8 mouse cellular contexts compared by ENCODE assay signal in genomic region chr9:65140936-65141305, GRCm38 (mm10). TPM values are rescaled to one million over a fixed set of nuclear protein-coding genes. Genes with fewer than 3 reads are reported as not detected.
DNase-seq lines count a peak whose midpoint lies in the region; ATAC-seq and TF ChIP-seq lines count a peak whose summit lies in the region.

Gene Igdcc3, plus strand, starts transcription at chr9:65141189.

- 1% methylated on average over 45 of the region's 48 CpGs for WGBS in lung, adult 2 months
- WGBS in forebrain, postnatal 0 days = 9% methylated on average over 45 of the region's 48 CpGs
- under 1% methylated on average over 43 of the region's 48 CpGs for WGBS in midbrain, embryonic 10.5 days

- H3K9me3 ChIP-seq in forebrain, postnatal 0 days (ENCODE audit: low read length) = no peaks in the 10 kb centered on the region
- H3K9me3 ChIP-seq in midbrain, embryonic 10.5 days (replicated peaks) = no peaks in the 10 kb centered on the region

- ATAC-seq in forebrain, postnatal 0 days = peak; percentile 83

- peak within 1 kb of the TSS; percentile 94 for H3K4me2 ChIP-seq in forebrain, postnatal 0 days (ENCODE audit: low read depth)

- DNase-seq in lung, adult 2 months = peak; percentile 24
- DNase-seq in lung, postnatal 25 days (ENCODE audit: low spot score) = no peak
- peak; percentile 41 for DNase-seq in brain, adult 2 months (ENCODE audit: low read depth, low spot score)
- DNase-seq in forebrain, postnatal 0 days = peak; percentile 68
- peak; percentile 80 for DNase-seq in kidney, postnatal 10 days
- peak; percentile 91 for DNase-seq in midbrain, embryonic 10.5 days (ENCODE audit: low spot score)
- DNase-seq in testis, postnatal 10 days (ENCODE audit: low spot score) = peak; percentile 67
- DNase-seq in cerebellum, adult 9-10 months = no peak

- no peaks in the 10 kb centered on the region for H3K36me3 ChIP-seq in forebrain, postnatal 0 days (ENCODE audit: insufficient read depth)
- peaks cover 39% of the 10 kb centered on the region for H3K36me3 ChIP-seq in midbrain, embryonic 10.5 days

- H3K4me3 ChIP-seq in lung, adult 2 months (replicated peaks; ENCODE audit: extremely low read depth, low read depth, low read length) = peak within 1 kb of the TSS; percentile 49
- H3K4me3 ChIP-seq in forebrain, postnatal 0 days (ENCODE audit: low read depth, low read length) = peak within 1 kb of the TSS; percentile 76
- H3K4me3 ChIP-seq in midbrain, embryonic 10.5 days = peak within 1 kb of the TSS; percentile 100

- peak within 1 kb of the TSS; percentile 91 for H3K27ac ChIP-seq in forebrain, postnatal 0 days (ENCODE audit: low read depth, low read length)
- peak within 1 kb of the TSS; percentile 100 for H3K27ac ChIP-seq in midbrain, embryonic 10.5 days (replicated peaks)

- no peaks in the 10 kb centered on the region for H3K27me3 ChIP-seq in forebrain, postnatal 0 days (ENCODE audit: insufficient read depth, low read length)
- peaks cover 24% of the 10 kb centered on the region for H3K27me3 ChIP-seq in midbrain, embryonic 10.5 days (ENCODE audit: low read depth, poor library complexity, severe bottlenecking)

- no peak for TF ChIP-seq POLR2A in lung, adult 2 months (IDR thresholded peaks at IDR 0.05; ENCODE audit: borderline replicate concordance, extremely low read depth, low read depth, low read length)

- peak within 1 kb of the TSS; percentile 85 for H3K9ac ChIP-seq in forebrain, postnatal 0 days

- peaks cover 6% of the 10 kb centered on the region for H3K4me1 ChIP-seq in lung, adult 2 months (ENCODE audit: control insufficient read depth, insufficient read depth, low read length)
- H3K4me1 ChIP-seq in forebrain, postnatal 0 days (ENCODE audit: insufficient read depth) = peaks cover 9% of the 10 kb centered on the region; the same call in 1 of the 2 replicates
- H3K4me1 ChIP-seq in midbrain, embryonic 10.5 days = peaks cover 93% of the 10 kb centered on the region

- no peak for TF ChIP-seq CTCF in lung, adult 2 months (IDR thresholded peaks at IDR 0.05; ENCODE audit: insufficient read depth, low read length)
- no peak for TF ChIP-seq CTCF in forebrain, postnatal 0 days (IDR thresholded peaks at IDR 0.05; ENCODE audit: low read depth)

RNA-seq across cellular contexts. Expression of gene Igdcc3, which starts in this region (rescaled TPM):
- polyA plus RNA-seq in lung, adult 2 months (2012; rRNA removed) = 0.11 and 0.13 TPM in 2 replicates
- total RNA-seq in forebrain, postnatal 0 days (2014; rRNA removed) = 2.7 and 3.0 TPM in 2 replicates
- 2.6 and 4.2 TPM in 2 replicates for polyA plus RNA-seq in forebrain, postnatal 0 days (2015; fragmentation: Nextera tagmentation; extraction: Ambion mirVana)
- polyA plus RNA-seq in midbrain, embryonic 10.5 days (2016; fragmentation: Nextera tagmentation; extraction: Ambion mirVana) = 334 and 450 TPM in 2 replicates

Comparison
In these comparisons a context has a peak if more than half of its experiments do, and no peak if none do; other contexts are left out.
1. RNA of gene Igdcc3 (polyA plus RNA-seq): 334 to 450 TPM in midbrain, embryonic 10.5 days; 2.6 to 4.2 TPM in forebrain, postnatal 0 days and 0.11 to 0.13 TPM in lung, adult 2 months; every median in the first group is over 10 times any median in the second.
2. Peak in DNase-seq and H3K4me3 ChIP-seq in lung, adult 2 months; RNA of the gene not detected or under 1 TPM.
3. DNase-seq: peak in brain, adult 2 months (single experiment), forebrain, postnatal 0 days (single experiment), kidney, postnatal 10 days (single experiment), midbrain, embryonic 10.5 days (single experiment) and testis, postnatal 10 days (single experiment); none in lung, postnatal 25 days (single experiment) and cerebellum, adult 9-10 months (single experiment).
4. H3K4me3 ChIP-seq: peak in every context shown above with its lines; median percentile 100 in midbrain, embryonic 10.5 days; 76 in forebrain, postnatal 0 days; 49 in lung, adult 2 months.